In genomic region chr6:88830112-88830702, GRCm38 (mm10) we compare ENCODE assay signal across 22 mouse cellular contexts. TPM values are rescaled to one million over a fixed set of nuclear protein-coding genes. Genes with fewer than 3 reads are reported as not detected.
"Had no signal": no experiment of that assay in that cellular context is flagged by ENCODE, and none has a peak within 500 bp of the region (broad histone marks: within the 10 kb centered on the region; RNA-seq: fewer than 3 reads in every experiment).

No protein-coding gene starts in this region.

- H3K9me3 ChIP-seq: kidney, embryonic 15.5 days; limb, embryonic 10.5 days; limb, embryonic 13.5 days; liver, embryonic 12.5 days; liver, embryonic 15.5 days; lung, embryonic 15.5 days; megakaryocyte, embryonic 14.5 days; midbrain, embryonic 10.5 days; midbrain, embryonic 13.5 days; neural tube, embryonic 13.5 days; stomach, embryonic 15.5 days had no signal

- H3K36me3 ChIP-seq: kidney, embryonic 15.5 days; limb, embryonic 10.5 days; lung, embryonic 15.5 days; midbrain, embryonic 10.5 days; neural tube, embryonic 13.5 days; stomach, embryonic 15.5 days had no signal

- ATAC-seq: liver, embryonic 12.5 days; midbrain, embryonic 13.5 days; midbrain, embryonic 16.5 days had no signal

- H3K4me3 ChIP-seq: kidney, embryonic 15.5 days; layer of hippocampus, adult 2 months; limb, embryonic 10.5 days; limb, embryonic 13.5 days; liver, embryonic 12.5 days; liver, embryonic 15.5 days; lung, embryonic 15.5 days; megakaryocyte, embryonic 14.5 days; midbrain, embryonic 10.5 days; midbrain, embryonic 13.5 days; myocyte; neural tube, embryonic 13.5 days; stomach, embryonic 15.5 days had no signal

- H3K27me3 ChIP-seq: kidney, embryonic 15.5 days; limb, embryonic 13.5 days; liver, embryonic 15.5 days; lung, embryonic 15.5 days; midbrain, embryonic 13.5 days; neural tube, embryonic 13.5 days; stomach, embryonic 15.5 days had no signal

- H3K9ac ChIP-seq: kidney, embryonic 15.5 days; limb, embryonic 13.5 days; liver, embryonic 12.5 days; liver, embryonic 15.5 days; lung, embryonic 15.5 days; midbrain, embryonic 13.5 days; neural tube, embryonic 13.5 days; stomach, embryonic 15.5 days had no signal

- H3K27ac ChIP-seq: kidney, embryonic 15.5 days; layer of hippocampus, adult 2 months; limb, embryonic 10.5 days; limb, embryonic 13.5 days; liver, embryonic 12.5 days; lung, embryonic 15.5 days; midbrain, embryonic 10.5 days; midbrain, embryonic 13.5 days; neural tube, embryonic 13.5 days; stomach, embryonic 15.5 days had no signal

- H3K4me2 ChIP-seq: kidney, embryonic 15.5 days; limb, embryonic 13.5 days; liver, embryonic 12.5 days; liver, embryonic 15.5 days; lung, embryonic 15.5 days; midbrain, embryonic 13.5 days; neural tube, embryonic 13.5 days; stomach, embryonic 15.5 days had no signal

- DNase-seq: kidney, adult 11 months; layer of hippocampus, adult 9-11 months; liver; lung, adult 18-20 months; lung, postnatal 10 days; lung, postnatal 36 days; thymus, postnatal 25 days had no signal

RNA-seq across cellular contexts. Expression of gene Podxl2, which starts 44.6 kb away (rescaled TPM):
- total RNA-seq: monocyte, adult 5-6 weeks had no signal
